Comparison of ENCODE assay signal across 16 mouse cellular contexts in the genomic region with DNA sequence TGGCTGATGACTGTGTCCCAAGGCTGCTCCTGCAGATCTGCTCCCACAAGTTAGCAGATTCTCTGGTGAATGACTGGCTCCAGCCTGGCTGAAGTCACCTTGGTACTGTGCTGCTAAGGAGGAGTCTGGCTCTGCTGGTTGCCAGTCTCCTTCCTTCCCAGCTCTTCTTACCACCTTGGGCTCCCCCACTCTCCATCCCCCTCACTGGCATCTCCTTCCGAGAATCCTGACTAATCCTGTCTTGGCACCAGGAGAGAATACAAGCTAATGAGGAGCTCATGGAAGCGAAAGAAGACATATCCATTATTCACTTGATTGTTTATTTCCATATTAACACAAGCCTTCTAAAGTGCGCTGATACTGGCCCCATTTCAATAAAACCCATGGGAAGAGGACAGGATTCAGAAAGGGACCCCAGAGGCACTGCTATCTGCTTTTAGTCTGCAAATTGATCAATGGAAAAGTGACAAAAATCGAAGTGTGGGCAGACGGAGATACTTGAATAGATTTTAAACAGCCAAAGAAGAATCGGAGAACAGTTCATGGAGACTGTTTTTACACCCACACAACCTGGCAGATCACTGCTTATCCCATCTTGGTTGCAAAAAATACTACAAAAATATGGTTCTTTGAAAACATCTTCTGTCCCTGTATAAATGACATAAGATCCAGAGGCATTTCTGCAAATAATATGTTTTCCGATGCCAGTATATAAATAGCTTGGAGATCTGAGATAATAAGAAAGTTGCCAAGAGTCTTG. TPM values are rescaled to one million over a fixed set of nuclear protein-coding genes. Genes with fewer than 3 reads are reported as not detected.
DNase-seq lines count a peak whose midpoint lies in the region; ATAC-seq and TF ChIP-seq lines count a peak whose summit lies in the region.
"Had no signal": no experiment of that assay in that cellular context is flagged by ENCODE, and none has a peak within 500 bp of the region (broad histone marks: within the 10 kb centered on the region; RNA-seq: fewer than 3 reads in every experiment).

No protein-coding gene starts in this region.

- no peaks in the 10 kb centered on the region for H3K36me3 ChIP-seq in heart, embryonic 12.5 days
- H3K36me3 ChIP-seq: midbrain, embryonic 13.5 days had no signal

- H3K9me3 ChIP-seq in heart, embryonic 12.5 days (replicated peaks), result no peaks in the 10 kb centered on the region
- H3K9me3 ChIP-seq: midbrain, embryonic 13.5 days had no signal

- H3K4me1 ChIP-seq in heart, embryonic 12.5 days (replicated peaks), result peaks cover 8% of the 10 kb centered on the region
- H3K4me1 ChIP-seq: midbrain, embryonic 13.5 days had no signal

- no peaks in the 10 kb centered on the region for H3K27me3 ChIP-seq in heart, embryonic 12.5 days (replicated peaks)
- H3K27me3 ChIP-seq: midbrain, embryonic 13.5 days had no signal

- no peak overlapping the region for H3K27ac ChIP-seq in heart, embryonic 12.5 days (ENCODE audit: poor library complexity, severe bottlenecking)
- H3K27ac ChIP-seq in layer of hippocampus, adult 2 months, result 0 out of 2 replicates have a peak overlapping the region, but pooled peaks have one; percentile 12
- H3K27ac ChIP-seq in left cerebral cortex, adult 2 months, result no peak overlapping the region
- H3K27ac ChIP-seq: hindbrain, embryonic 14.5 days; kidney, postnatal 0 days; macrophage; midbrain, embryonic 13.5 days had no signal

- no peak for TF ChIP-seq CTCF in layer of hippocampus, adult 2 months (conservative IDR thresholded peaks at IDR 0.05)
- TF ChIP-seq CTCF in left cerebral cortex, adult 2 months (IDR thresholded peaks at IDR 0.05), result no peak

- DNase-seq in heart, adult 11 months, result peak; percentile 64
- DNase-seq in layer of hippocampus, adult 2 months (ENCODE audit: low spot score in 2 of 2), result peak; percentile 24 to 60
- DNase-seq in left cerebral cortex, adult 2 months (ENCODE audit: extremely low spot score in 1 of 2, low spot score in 2 of 2), result peak; percentile 32 to 33
- peak; percentile 78 for DNase-seq in telencephalon, adult 2 months (ENCODE audit: low read depth, low spot score)
- DNase-seq in gastrocnemius, postnatal 10 days, result no peak
- DNase-seq in cerebellum, adult 9-11 months, result no peak
- DNase-seq: cerebellum, adult 11 months; heart, postnatal 14 days; liver had no signal

- H3K4me3 ChIP-seq in heart, embryonic 12.5 days, result no peak overlapping the region
- no peak overlapping the region for H3K4me3 ChIP-seq in layer of hippocampus, adult 2 months
- H3K4me3 ChIP-seq in left cerebral cortex, adult 2 months, result no peak overlapping the region
- H3K4me3 ChIP-seq: midbrain, embryonic 13.5 days had no signal

- 71% methylated on average over 7 of the region's 7 CpGs for WGBS in heart, embryonic 12.5 days

- no peak overlapping the region for H3K4me2 ChIP-seq in heart, embryonic 12.5 days
- H3K4me2 ChIP-seq: hindbrain, embryonic 14.5 days; lung, embryonic 14.5 days; midbrain, embryonic 13.5 days had no signal

- H3K9ac ChIP-seq in heart, embryonic 12.5 days, result no peak overlapping the region
- H3K9ac ChIP-seq: hindbrain, embryonic 14.5 days; lung, embryonic 14.5 days; midbrain, embryonic 13.5 days had no signal

- no peak for ATAC-seq in heart, embryonic 12.5 days (ENCODE audit: insufficient number of reproducible peaks, low FRiP score)
- ATAC-seq: intestine, embryonic 16.5 days; midbrain, embryonic 13.5 days had no signal

- intact Hi-C loops in left cerebral cortex, adult 2 months (cut with DNase I), result no loop called here

RNA-seq across cellular contexts. Expression of gene Gm9817, which starts 29.1 kb away (rescaled TPM):
- 0.09 and 0.13 TPM in 2 replicates for polyA plus RNA-seq in heart, embryonic 12.5 days (2016; fragmentation: Nextera tagmentation; extraction: Ambion mirVana)
- not detected for total RNA-seq in layer of hippocampus, adult 2 months (2021)
- total RNA-seq in left cerebral cortex, adult 2 months (2021), result not detected
- under 1 TPM; 0.09 to 0.20 TPM for total RNA-seq in gastrocnemius, postnatal 10 days (2021)
- total RNA-seq: heart, postnatal 14 days had no signal
- polyA plus RNA-seq: hindbrain, embryonic 14.5 days; intestine, embryonic 16.5 days; lung, embryonic 14.5 days; midbrain, embryonic 13.5 days had no signal

RNA-seq across cellular contexts. Expression of gene Dtnbp1, which starts 47.5 kb away (rescaled TPM):
- 72.3 and 72.4 TPM in 2 replicates for polyA plus RNA-seq in heart, embryonic 12.5 days (2016; fragmentation: Nextera tagmentation; extraction: Ambion mirVana)
- 10 to 100 TPM; 71.7 to 80.3 TPM for total RNA-seq in layer of hippocampus, adult 2 months (2021)
- total RNA-seq in left cerebral cortex, adult 2 months (2021), result 10 to 100 TPM; 90.1 to 93.8 TPM
- 10 to 100 TPM; 28.2 to 30.1 TPM for total RNA-seq in gastrocnemius, postnatal 10 days (2021)

Comparison
In these comparisons a context has a peak if more than half of its experiments do, and no peak if none do; other contexts are left out.
1. DNase-seq: peak in heart, adult 11 months (single experiment), layer of hippocampus, adult 2 months (2 of 2), left cerebral cortex, adult 2 months (2 of 2) and telencephalon, adult 2 months (single experiment); none in gastrocnemius, postnatal 10 days (single experiment) and cerebellum, adult 9-11 months (single experiment).